Mouse (Mus musculus) embryonic facial prominence, embryonic 13.5 days (tissue): ENCODE measurements at regions not wholly inside any gene's neighbourhood (a gene's known extent, or its start where the extent isn't known, plus 50 kb on each side); places are given as distances from the start of the nearest gene placed in this dataset.

ENCODE experiments used
- ATAC-seq: fragments of 200-750 bp; cut with Nextera tagmentation; 2 replicates; pipeline ENCODE4 v1.8.0; 2017; ENCODE audit warnings: low read depth; ENCODE audit not compliant: insufficient number of reproducible peaks, insufficient read depth, low FRiP score, low TSS enrichment
- H3K27ac ChIP-seq: fragments of 300-500 bp; sonication (generic); 2 replicates; pipeline ENCODE4 v1.5.1; 2015; ENCODE audit warnings: moderate library complexity, mild to moderate bottlenecking, inconsistent platforms
- H3K27me3 ChIP-seq: fragments of 300-500 bp; sonication (generic); 2 replicates; pipeline ENCODE4 v1.6.1; 2015; ENCODE audit warnings: mild to moderate bottlenecking, inconsistent platforms
- H3K36me3 ChIP-seq: fragments of 300-500 bp; sonication (generic); 2 replicates; pipeline ENCODE4 v1.6.1; 2015; ENCODE audit warnings: mild to moderate bottlenecking, inconsistent platforms
- H3K4me1 ChIP-seq: fragments of 300-500 bp; sonication (generic); 2 replicates; pipeline ENCODE4 v1.6.1; 2015; ENCODE audit warnings: inconsistent platforms
- H3K4me2 ChIP-seq: fragments of 300-500 bp; sonication (generic); 2 replicates; pipeline ENCODE4 v1.6.1; 2015; ENCODE audit warnings: moderate library complexity, mild to moderate bottlenecking, inconsistent platforms
- H3K4me3 ChIP-seq: fragments of 300-500 bp; sonication (generic); 2 replicates; pipeline ENCODE4 v1.5.1; 2015; ENCODE audit warnings: mild to moderate bottlenecking, inconsistent platforms
- H3K9ac ChIP-seq: fragments of 300-500 bp; sonication (generic); 2 replicates; pipeline ENCODE4 v1.6.1; 2015; ENCODE audit warnings: mild to moderate bottlenecking, inconsistent platforms
- H3K9me3 ChIP-seq: fragments of 300-500 bp; sonication (generic); 2 replicates; pipeline ENCODE4 v1.6.1; 2016; ENCODE audit warnings: inconsistent platforms
- WGBS: fragments of 180-500 bp; shearing (Covaris S2); methylation state at CpG from one replicate; pipeline ENCODE4 v1.1.7; 2015; ENCODE audit warnings: mixed read lengths; 5-methylcytosine and 5-hydroxymethylcytosine counted together

GRCm38 (mm10) chr3:124217131-124217530 is 103.5 kb upstream of the Tram1l1 start:
- no peak overlapping the region for H3K4me2 ChIP-seq
- no peaks in the 10 kb centered on the region for H3K9me3 ChIP-seq
- no peaks in the 10 kb centered on the region for H3K36me3 ChIP-seq
- no peak overlapping the region for H3K27ac ChIP-seq
- 93% methylated on average over 2 of the region's 2 CpGs for WGBS
- H3K4me1 ChIP-seq: no peaks in the 10 kb centered on the region
- ATAC-seq: no peak; the same call in 1 of the 2 replicates
- no peak overlapping the region for H3K9ac ChIP-seq
- H3K4me3 ChIP-seq: no peak overlapping the region
- H3K27me3 ChIP-seq: no peaks in the 10 kb centered on the region

DNA sequence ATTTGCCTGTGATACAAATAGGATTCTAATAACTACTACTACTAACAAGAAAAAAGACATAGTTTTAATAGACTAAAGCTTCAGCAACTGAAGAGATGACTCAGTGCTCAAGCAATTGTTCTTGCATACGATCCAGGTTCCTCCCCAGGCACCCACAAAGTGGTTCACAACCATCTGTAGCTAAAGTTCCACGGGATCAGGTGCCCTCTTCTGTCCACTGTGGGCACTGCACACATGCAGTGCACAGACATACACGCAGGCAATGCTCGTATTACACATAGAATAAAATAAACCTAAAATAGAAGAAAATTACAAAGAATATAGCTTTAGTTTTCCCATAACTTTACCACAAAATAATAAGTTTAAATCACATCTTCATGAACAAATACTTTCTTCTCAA is 94.7 kb upstream of the Tram1l1 start:
- no peaks in the 10 kb centered on the region for H3K9me3 ChIP-seq
- no peak overlapping the region for H3K4me2 ChIP-seq
- H3K4me1 ChIP-seq: no peaks in the 10 kb centered on the region
- H3K9ac ChIP-seq: no peak overlapping the region
- 76% methylated on average over 4 of the region's 4 CpGs for WGBS
- ATAC-seq: no peak
- H3K4me3 ChIP-seq: no peak overlapping the region
- no peaks in the 10 kb centered on the region for H3K36me3 ChIP-seq
- H3K27ac ChIP-seq: no peak overlapping the region
- no peaks in the 10 kb centered on the region for H3K27me3 ChIP-seq

DNA sequence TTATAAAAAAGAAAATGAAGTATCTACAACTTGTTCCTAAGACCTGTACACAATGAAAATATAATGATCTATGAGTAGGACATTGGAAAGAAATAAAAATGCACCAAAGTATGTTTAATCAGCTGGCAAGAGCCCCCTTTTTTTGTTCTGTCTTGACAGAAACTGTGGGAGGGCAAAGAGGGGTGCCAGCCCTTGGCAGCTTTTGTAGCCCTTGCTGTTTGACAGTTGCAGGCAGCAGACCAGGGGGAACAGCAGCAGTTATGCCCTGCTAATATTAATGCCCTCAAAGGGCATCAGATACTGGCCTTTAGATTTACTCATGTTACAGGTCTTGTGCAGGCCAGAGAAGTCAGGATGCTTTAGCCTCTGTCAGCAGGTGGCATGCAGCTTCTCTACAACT is 93.0 kb upstream of the Tram1l1 start:
- Histone ChIP-seq H3K4me1 (no peaks in the 10 kb centered on the region), H3K4me3 (no peak overlapping the region), H3K4me2 (no peak overlapping the region), H3K9me3 (no peaks in the 10 kb centered on the region), H3K9ac (no peak overlapping the region), H3K36me3 (no peaks in the 10 kb centered on the region), H3K27ac (no peak overlapping the region), H3K27me3 (no peaks in the 10 kb centered on the region)
- no peak for ATAC-seq

- Histone ChIP-seq H3K4me1 (no peaks in the 10 kb centered on the region), H3K36me3 (no peaks in the 10 kb centered on the region), H3K27me3 (no peaks in the 10 kb centered on the region), H3K4me2 (no peak overlapping the region), H3K27ac (no peak overlapping the region), H3K4me3 (no peak overlapping the region), H3K9me3 (no peaks in the 10 kb centered on the region), H3K9ac (no peak overlapping the region)
- no peak for ATAC-seq
- WGBS: 77% methylated on average over 5 of the region's 5 CpGs
Observed at GRCm38 (mm10) chr3:124240936-124241733, 79.5 kb upstream of the Tram1l1 start.

DNA sequence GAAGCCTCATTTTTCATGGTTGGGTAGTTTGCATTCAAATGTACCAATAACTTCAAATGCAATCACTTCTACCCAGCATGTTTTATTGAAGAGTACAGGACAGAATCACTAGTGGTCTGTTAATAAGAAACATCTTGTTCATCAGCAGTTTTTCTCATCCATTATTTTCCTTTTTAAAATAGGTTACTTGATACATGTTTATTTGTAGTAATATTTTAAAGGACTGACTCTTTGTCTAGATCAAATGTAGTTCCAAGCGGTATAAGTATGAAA is 79.0 kb upstream of the Tram1l1 start:
- H3K9me3 ChIP-seq: no peaks in the 10 kb centered on the region
- H3K27ac ChIP-seq: no peak overlapping the region
- no peak for ATAC-seq
- H3K36me3 ChIP-seq: no peaks in the 10 kb centered on the region
- H3K4me2 ChIP-seq: no peak overlapping the region
- no peaks in the 10 kb centered on the region for H3K4me1 ChIP-seq
- no peaks in the 10 kb centered on the region for H3K27me3 ChIP-seq
- no peak overlapping the region for H3K9ac ChIP-seq
- no peak overlapping the region for H3K4me3 ChIP-seq
- WGBS: 81% methylated on average over 1 of the region's 1 CpGs

- no peak overlapping the region for H3K4me3 ChIP-seq
- H3K27me3 ChIP-seq: no peaks in the 10 kb centered on the region
- no peak overlapping the region for H3K27ac ChIP-seq
- no peak overlapping the region for H3K9ac ChIP-seq
- H3K36me3 ChIP-seq: no peaks in the 10 kb centered on the region
- H3K4me1 ChIP-seq: no peaks in the 10 kb centered on the region
- 53% methylated on average over 3 of the region's 3 CpGs for WGBS
- ATAC-seq: no peak
- H3K9me3 ChIP-seq: no peaks in the 10 kb centered on the region
- no peak overlapping the region for H3K4me2 ChIP-seq
Observed at GRCm38 (mm10) chr3:124262150-124262549, 58.5 kb upstream of the Tram1l1 start.

GRCm38 (mm10) chr3:124266821-124267220 is 53.8 kb upstream of the Tram1l1 start:
- no peaks in the 10 kb centered on the region for H3K9me3 ChIP-seq
- H3K4me1 ChIP-seq: no peaks in the 10 kb centered on the region
- H3K9ac ChIP-seq: no peak overlapping the region
- H3K27ac ChIP-seq: no peak overlapping the region
- no peak for ATAC-seq
- no peaks in the 10 kb centered on the region for H3K27me3 ChIP-seq
- H3K36me3 ChIP-seq: no peaks in the 10 kb centered on the region
- H3K4me2 ChIP-seq: no peak overlapping the region
- WGBS: 55% methylated on average over 5 of the region's 5 CpGs
- H3K4me3 ChIP-seq: no peak overlapping the region

GRCm38 (mm10) chr3:124270506-124270905 is 50.1 kb upstream of the Tram1l1 start:
- WGBS: 24% methylated on average over 5 of the region's 5 CpGs
- ATAC-seq: no peak
- Histone ChIP-seq H3K27me3 (no peaks in the 10 kb centered on the region), H3K4me1 (no peaks in the 10 kb centered on the region), H3K4me2 (no peak overlapping the region), H3K27ac (no peak overlapping the region), H3K9ac (no peak overlapping the region), H3K9me3 (no peaks in the 10 kb centered on the region), H3K36me3 (no peaks in the 10 kb centered on the region), H3K4me3 (no peak overlapping the region)
